Mouse (Mus musculus) layer of hippocampus, adult 18-20 months (tissue): Measurements from ENCODE around the gene Cd4. TPM values are rescaled to one million over a fixed set of nuclear protein-coding genes. Genes with fewer than 3 reads are reported as not detected.
A peak's percentile ranks its signal among the peaks of the same experiment; 100 is the strongest.

Source experiments
- DNase-seq, 2 experiments: peaks; one replicate each; pipeline ENCODE4 v3.0.0; 2022; ENCODE audit warnings: low spot score in 2 of 2
- total RNA-seq, 2 experiments: library from RNA; stranded (reverse); gene quantifications; 2 replicates each; pipeline ENCODE4 v1.2.3; 2021

The Cd4 gene
- total RNA-seq, 2 experiments from 2014 or later = 0.25 TPM; not detected in 1

GRCm38 (mm10) chr6:124888555-124889125 lies 619 bp upstream of the Cd4 start:
- no peak for DNase-seq

DNA sequence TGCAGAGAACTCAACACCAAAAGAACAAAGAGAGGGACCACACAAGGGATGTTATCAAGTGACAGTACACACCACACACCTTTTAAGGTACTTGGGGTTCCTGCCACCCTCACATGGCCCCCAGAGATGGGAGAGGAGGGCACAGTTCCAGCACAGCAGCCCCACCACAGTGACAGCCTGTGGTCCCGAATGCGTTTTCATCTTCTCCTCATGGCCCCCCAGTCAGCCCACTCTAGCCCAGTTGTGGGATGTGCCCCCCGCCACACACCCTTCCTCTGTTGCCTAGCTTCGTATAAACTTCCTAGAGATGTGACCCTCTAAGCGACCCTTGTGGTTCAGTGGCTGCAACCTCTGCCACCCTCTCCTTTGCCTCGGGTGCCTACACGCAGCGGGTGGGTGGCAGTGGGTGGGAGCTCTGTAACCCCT lies 2.1 kb downstream of the Cd4 start:
- DNase-seq = no peak

DNA sequence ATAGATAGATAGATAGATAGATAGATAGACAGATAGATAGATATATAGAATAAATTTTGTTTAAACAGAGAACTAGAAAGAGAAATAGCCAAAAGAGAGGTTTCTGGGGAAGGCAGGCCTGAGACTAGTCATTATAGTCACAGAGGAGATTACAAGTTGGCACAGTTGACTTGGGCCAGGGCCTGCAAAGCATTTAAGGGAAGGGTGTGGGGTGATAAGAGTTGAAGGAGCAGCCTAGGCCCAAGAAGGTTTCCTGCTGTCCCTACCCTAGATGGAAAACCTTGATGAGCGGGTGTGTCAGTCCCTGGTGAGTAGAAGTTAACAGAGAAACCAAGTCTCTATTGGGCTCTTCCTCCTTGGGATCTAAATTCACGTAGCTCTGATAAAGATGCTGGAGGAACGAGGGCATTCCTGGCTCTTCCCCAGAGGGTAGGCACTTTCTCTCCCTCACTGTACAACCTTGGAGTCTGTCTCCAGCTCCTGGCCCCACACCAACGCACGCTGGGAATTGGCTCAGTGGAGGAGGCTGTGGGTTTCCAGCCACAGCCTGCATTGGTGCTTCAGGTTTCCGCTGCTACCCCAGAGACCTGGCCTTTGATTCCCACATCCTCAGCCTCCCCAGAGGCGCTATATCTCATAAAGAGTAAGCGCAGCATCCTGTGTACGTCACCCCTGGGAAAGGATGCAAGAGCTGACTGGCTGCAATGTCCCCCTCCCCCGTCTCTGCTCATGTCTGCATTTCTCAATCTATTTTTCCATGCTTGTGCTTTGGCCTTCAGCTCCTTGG lies 3.1 kb downstream of the Cd4 start:
- no peak for DNase-seq

DNA sequence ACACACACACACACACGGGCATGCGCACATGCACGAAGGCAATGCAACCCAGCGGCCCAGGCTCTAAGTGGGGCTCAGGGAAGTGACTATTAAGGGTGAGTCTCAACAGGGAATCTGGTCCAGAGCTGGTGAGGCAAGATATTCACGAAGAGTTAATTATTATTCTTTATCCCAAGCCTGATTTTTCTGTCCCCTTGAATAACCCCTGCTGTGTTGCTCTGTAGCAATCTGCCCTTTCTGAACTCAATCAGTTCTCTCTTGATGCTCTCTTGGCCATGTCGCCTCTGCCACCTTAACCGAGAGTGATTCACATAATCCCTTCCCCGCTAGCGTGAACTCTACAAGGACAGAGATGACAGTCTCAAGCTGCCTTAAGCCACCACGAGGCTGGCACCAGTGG lies 4.7 kb downstream of the Cd4 start:
- DNase-seq = no peak

DNA sequence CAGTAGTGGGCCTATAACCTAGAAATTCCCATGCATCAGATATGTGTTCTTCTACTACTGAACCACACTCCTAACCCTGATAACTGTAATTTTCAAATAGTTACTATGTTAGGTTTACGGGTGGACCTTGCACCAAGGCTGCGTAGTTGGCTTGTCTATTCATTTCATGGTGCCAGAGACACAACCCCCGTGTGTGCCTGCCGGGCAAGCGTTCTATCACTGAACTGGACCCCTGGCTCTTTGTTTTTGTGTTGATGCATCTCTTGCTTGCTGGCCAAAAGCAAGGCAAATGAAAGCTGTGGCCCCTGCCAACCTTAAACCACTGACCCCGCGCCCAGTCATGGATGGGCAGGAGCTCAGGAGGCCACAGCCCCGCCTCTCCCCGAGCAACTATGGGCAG lies 6.2 kb downstream of the Cd4 start:
- no peak for DNase-seq

- DNase-seq = no peak
Observed at GRCm38 (mm10) chr6:124879390-124879789, 8.6 kb downstream of the Cd4 start.

DNA sequence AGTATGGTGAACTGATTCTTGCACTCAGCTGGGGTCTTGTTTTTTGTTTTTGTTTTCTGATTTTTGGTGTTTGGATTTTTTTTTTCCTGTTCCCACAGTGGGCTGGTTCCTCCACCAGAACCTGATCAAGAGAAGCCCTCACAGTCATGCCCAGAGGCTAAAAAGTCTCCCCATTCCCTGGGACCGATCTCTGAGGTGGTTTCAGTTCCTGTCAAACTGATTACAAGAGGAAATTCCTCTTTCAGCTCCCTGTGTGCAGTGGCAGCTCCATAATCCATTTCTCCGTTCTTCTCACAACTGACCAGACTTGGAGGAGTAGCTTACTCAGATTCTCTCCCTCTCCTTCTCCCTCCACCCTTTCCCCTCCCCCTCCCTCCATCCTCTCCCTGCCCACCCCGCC lies 13.7 kb downstream of the Cd4 start:
- no peak for DNase-seq

- DNase-seq = no peak
Observed at GRCm38 (mm10) chr6:124866560-124866959, 21.5 kb downstream of the Cd4 start.

DNA sequence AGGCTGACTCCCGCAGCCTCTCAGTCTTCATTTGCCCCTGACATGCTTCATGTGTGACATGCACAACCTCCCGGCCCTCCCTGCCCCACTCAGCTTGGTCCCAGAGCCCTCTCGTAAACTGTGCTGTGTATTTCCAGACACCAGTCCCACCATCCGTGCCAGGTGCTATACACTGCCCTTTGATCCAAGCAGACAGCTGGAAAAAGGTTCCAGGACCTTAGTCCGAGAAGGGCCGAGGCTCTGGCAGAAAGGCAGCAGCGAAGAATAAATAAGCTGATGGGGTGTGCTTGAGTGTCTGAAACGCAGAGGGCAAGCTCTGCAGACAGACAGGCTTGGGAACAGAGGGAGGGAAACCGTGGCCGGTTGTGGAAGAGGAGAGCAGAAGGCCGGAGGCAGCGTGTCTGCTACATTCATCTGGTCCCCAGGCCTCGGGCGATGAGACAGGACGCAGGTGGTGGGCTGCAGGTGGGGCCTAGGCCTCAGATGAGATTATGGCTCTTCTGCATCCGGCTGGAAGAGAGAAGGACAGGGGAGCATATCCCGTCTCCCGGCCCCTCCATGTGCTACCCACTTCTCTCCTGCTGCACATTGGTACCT lies 22.2 kb downstream of the Cd4 start:
- no peak for DNase-seq

GRCm38 (mm10) chr6:124863658-124864298 lies 24.2 kb downstream of the Cd4 start, which contains the start of gene Gpr162:
Gene Gpr162 (minus strand): TSS chr6:124863983.
- DNase-seq = peak; percentile 76 to 77

GRCm38 (mm10) chr6:124863125-124863657 lies 24.8 kb downstream of the Cd4 start:
- peak in 1 of 2 experiments; percentile 32 for DNase-seq

DNA sequence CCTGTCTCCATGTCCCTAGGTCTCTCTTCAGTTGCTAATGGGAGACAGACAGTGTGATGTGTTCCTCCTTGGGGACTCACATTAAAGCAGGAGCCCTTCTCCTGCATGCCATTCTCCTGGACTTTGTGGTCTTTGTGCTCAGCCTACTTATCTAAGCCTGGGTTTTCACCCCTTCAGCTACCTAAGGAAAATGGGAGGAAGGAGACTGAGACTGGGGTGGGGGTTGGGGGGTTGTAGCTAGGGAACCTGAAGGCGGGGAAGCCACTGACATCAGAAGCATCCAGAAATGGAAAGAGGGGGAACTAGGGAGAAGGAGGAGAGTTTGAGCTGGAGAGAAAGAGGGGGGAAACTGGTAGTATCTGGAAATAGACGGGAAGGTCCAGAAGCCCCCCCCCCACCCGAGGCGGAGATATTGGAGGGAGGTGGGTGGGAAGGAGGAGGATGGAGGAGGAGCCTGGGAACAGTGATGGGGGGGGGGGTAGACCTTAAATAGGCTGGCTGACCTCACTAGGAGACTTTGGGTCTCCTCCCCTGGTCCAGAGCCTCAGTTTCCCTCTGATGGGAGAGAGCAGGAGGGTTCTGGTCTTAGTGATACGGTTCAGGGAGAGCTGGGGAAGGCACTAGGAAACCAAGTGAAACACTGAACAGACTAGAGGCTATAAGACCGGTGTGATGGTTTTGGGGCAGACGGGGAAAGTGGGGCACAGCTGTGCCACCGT lies 25.5 kb downstream of the Cd4 start:
- peak in 1 of 2 experiments; percentile 36 for DNase-seq

GRCm38 (mm10) chr6:124861802-124862201 lies 26.2 kb downstream of the Cd4 start:
- DNase-seq = no peak

DNA sequence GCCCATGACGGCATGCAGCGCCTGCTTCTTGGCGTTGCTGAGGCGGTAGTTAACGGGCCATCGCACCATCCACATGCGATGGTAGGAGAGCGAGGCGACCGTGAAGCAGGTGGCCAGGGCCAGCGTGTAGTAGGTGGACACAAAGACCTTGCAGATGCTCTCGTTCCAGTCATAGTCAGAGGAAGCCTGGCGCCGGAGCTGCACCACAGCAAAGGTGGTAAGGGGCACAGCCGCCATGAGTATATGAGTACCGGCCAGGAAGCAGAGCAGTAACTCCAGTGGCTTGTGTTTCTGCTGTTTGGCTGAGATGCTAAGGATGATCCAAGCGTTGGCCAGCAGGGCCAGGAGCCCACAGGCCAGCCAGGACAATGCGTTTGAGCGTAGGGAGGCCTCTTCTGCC lies 26.8 kb downstream of the Cd4 start:
- no peak for DNase-seq

GRCm38 (mm10) chr6:124860511-124860910 lies 27.5 kb downstream of the Cd4 start:
- DNase-seq = no peak

- peak; percentile 81 to 90 for DNase-seq
Observed at GRCm38 (mm10) chr6:124859725-124860124, 28.3 kb downstream of the Cd4 start.

GRCm38 (mm10) chr6:124858561-124859318 lies 29.3 kb downstream of the Cd4 start:
- DNase-seq = no peak

- DNase-seq = no peak
Observed at GRCm38 (mm10) chr6:124857840-124858530, 30.0 kb downstream of the Cd4 start.
